Mouse (Mus musculus): ENCODE data around the gene Gm21761.
"Not testable (repeated sequence)": the region's sequence is repeated elsewhere in the genome, so short reads cannot be mapped to it uniquely, and the experiment has no call there.

DNA sequence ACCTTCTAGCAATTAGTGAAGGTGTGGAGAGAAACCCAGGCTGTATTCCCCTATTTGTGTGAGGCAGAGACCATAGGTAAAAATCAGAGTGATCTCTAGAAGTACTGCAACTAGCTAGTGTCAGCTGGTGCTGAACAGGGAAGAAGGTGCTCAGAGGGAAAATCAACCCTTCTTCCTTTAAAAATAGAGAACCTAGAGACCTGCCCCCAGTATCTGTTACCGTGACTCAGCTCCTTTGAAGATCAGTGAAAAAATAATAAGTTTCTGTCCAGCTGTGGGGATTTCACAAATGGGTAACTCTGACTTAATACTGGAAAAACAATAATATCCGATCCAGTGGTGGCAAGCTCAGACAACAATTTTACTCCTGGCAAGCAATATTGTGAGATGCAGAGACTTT lies 26.0 kb upstream of the Gm21761 start:
- TF ChIP-seq GATA1, TAL1 (IDR thresholded peaks at IDR 0.05; ENCODE audit: low read length): not testable (repeated sequence)
